Mouse (Mus musculus): ENCODE data around the gene Wbp4. TPM values are rescaled to one million over a fixed set of nuclear protein-coding genes. Genes with fewer than 3 reads are reported as not detected.

The Wbp4 gene
- polyA plus RNA-seq, 1 experiment from 2014 or later: 49.5 TPM

GRCm38 (mm10) chr14:79518123-79518522, 36.8 kb upstream of the Wbp4 start:
- H3K27me3 ChIP-seq: no peaks in the 10 kb centered on the region
- H3K4me3 ChIP-seq: no peak overlapping the region
- 67% methylated on average over 2 of the region's 2 CpGs for WGBS
- no peak overlapping the region for H3K4me2 ChIP-seq (replicated peaks)
- peaks cover 16% of the 10 kb centered on the region for H3K4me1 ChIP-seq
- H3K9me3 ChIP-seq: no peaks in the 10 kb centered on the region
- no peak overlapping the region for H3K9ac ChIP-seq
- ATAC-seq (ENCODE audit: low FRiP score, low read depth): no peak
- no peaks in the 10 kb centered on the region for H3K36me3 ChIP-seq
- no peak overlapping the region for H3K27ac ChIP-seq

GRCm38 (mm10) chr14:79517185-79517740, 35.9 kb upstream of the Wbp4 start:
- H3K4me1 ChIP-seq: peaks cover 16% of the 10 kb centered on the region
- no peak for ATAC-seq (ENCODE audit: low FRiP score, low read depth)
- no peaks in the 10 kb centered on the region for H3K27me3 ChIP-seq
- no peak overlapping the region for H3K4me3 ChIP-seq
- H3K27ac ChIP-seq: no peak overlapping the region
- H3K36me3 ChIP-seq: no peaks in the 10 kb centered on the region
- H3K4me2 ChIP-seq (replicated peaks): no peak overlapping the region
- no peaks in the 10 kb centered on the region for H3K9me3 ChIP-seq
- 76% methylated on average over 8 of the region's 8 CpGs for WGBS
- no peak overlapping the region for H3K9ac ChIP-seq

GRCm38 (mm10) chr14:79516751-79517150, 35.4 kb upstream of the Wbp4 start:
- Histone ChIP-seq H3K27ac (no peak overlapping the region), H3K4me2 (replicated peaks) (no peak overlapping the region; the same call in 1 of the 2 replicates)
- 87% methylated on average over 2 of the region's 2 CpGs for WGBS

GRCm38 (mm10) chr14:79516243-79516610, 34.9 kb upstream of the Wbp4 start:
- H3K4me2 ChIP-seq (replicated peaks): no peak overlapping the region
- ATAC-seq (ENCODE audit: low FRiP score, low read depth): no peak
- 80% methylated on average over 5 of the region's 5 CpGs for WGBS
- H3K4me1 ChIP-seq: peaks cover 16% of the 10 kb centered on the region
- no peak overlapping the region for H3K4me3 ChIP-seq
- H3K9me3 ChIP-seq: no peaks in the 10 kb centered on the region
- no peaks in the 10 kb centered on the region for H3K36me3 ChIP-seq
- H3K27ac ChIP-seq: no peak overlapping the region
- no peak overlapping the region for H3K9ac ChIP-seq
- no peaks in the 10 kb centered on the region for H3K27me3 ChIP-seq

More at GRCm38 (mm10) chr14:79516751-79517150, 35.4 kb upstream of the Wbp4 start:
- H3K27me3 ChIP-seq: no peaks in the 10 kb centered on the region
- ATAC-seq (ENCODE audit: low FRiP score, low read depth): no peak
- H3K4me3 ChIP-seq: no peak overlapping the region
- H3K9me3 ChIP-seq: no peaks in the 10 kb centered on the region
- peaks cover 16% of the 10 kb centered on the region for H3K4me1 ChIP-seq
- no peak overlapping the region for H3K9ac ChIP-seq
- H3K36me3 ChIP-seq: no peaks in the 10 kb centered on the region

- Histone ChIP-seq H3K9ac (no peak overlapping the region), H3K27ac (peak overlapping the region; percentile 49; the same call in 1 of the 2 replicates), H3K36me3 (no peaks in the 10 kb centered on the region), H3K9me3 (no peaks in the 10 kb centered on the region), H3K4me3 (no peak overlapping the region), H3K4me2 (replicated peaks) (0 out of 2 replicates have a peak overlapping the region, but pooled peaks have one; percentile 5), H3K4me1 (peaks cover 19% of the 10 kb centered on the region), H3K27me3 (no peaks in the 10 kb centered on the region)
- no peak for ATAC-seq (ENCODE audit: low FRiP score, low read depth)
- 57% methylated on average over 8 of the region's 8 CpGs for WGBS
Measured at GRCm38 (mm10) chr14:79515511-79516242, 34.4 kb upstream of the Wbp4 start.

GRCm38 (mm10) chr14:79515100-79515499, 33.8 kb upstream of the Wbp4 start:
- Histone ChIP-seq H3K4me1 (peaks cover 23% of the 10 kb centered on the region), H3K4me2 (replicated peaks) (0 out of 2 replicates have a peak overlapping the region, but pooled peaks have one; percentile 5), H3K9me3 (no peaks in the 10 kb centered on the region), H3K36me3 (no peaks in the 10 kb centered on the region), H3K9ac (no peak overlapping the region), H3K27ac (no peak overlapping the region), H3K27me3 (no peaks in the 10 kb centered on the region), H3K4me3 (no peak overlapping the region)
- ATAC-seq (ENCODE audit: low FRiP score, low read depth): no peak
- WGBS: 61% methylated on average over 8 of the region's 8 CpGs

- Histone ChIP-seq H3K4me1 (peaks cover 17% of the 10 kb centered on the region), H3K4me2 (replicated peaks) (no peak overlapping the region), H3K27me3 (no peaks in the 10 kb centered on the region), H3K9me3 (no peaks in the 10 kb centered on the region), H3K36me3 (no peaks in the 10 kb centered on the region), H3K27ac (no peak overlapping the region), H3K4me3 (no peak overlapping the region), H3K9ac (no peak overlapping the region)
- ATAC-seq (ENCODE audit: low FRiP score, low read depth): no peak
- WGBS: 75% methylated on average over 2 of the region's 2 CpGs
Measured at GRCm38 (mm10) chr14:79513951-79514350, 32.6 kb upstream of the Wbp4 start.

- no peak overlapping the region for H3K27ac ChIP-seq
- ATAC-seq (ENCODE audit: low FRiP score, low read depth): no peak
- WGBS: 62% methylated on average over 1 of the region's 1 CpGs
- H3K4me2 ChIP-seq (replicated peaks): no peak overlapping the region
- no peaks in the 10 kb centered on the region for H3K36me3 ChIP-seq
- H3K9ac ChIP-seq: no peak overlapping the region
- H3K27me3 ChIP-seq: no peaks in the 10 kb centered on the region
- peaks cover 22% of the 10 kb centered on the region for H3K4me1 ChIP-seq
- no peaks in the 10 kb centered on the region for H3K9me3 ChIP-seq
- H3K4me3 ChIP-seq: no peak overlapping the region
Measured at GRCm38 (mm10) chr14:79511521-79511920, 30.2 kb upstream of the Wbp4 start.

- peaks cover 20% of the 10 kb centered on the region for H3K4me1 ChIP-seq
- 80% methylated on average over 9 of the region's 9 CpGs for WGBS
- no peak for ATAC-seq (ENCODE audit: low FRiP score, low read depth)
- no peak overlapping the region for H3K9ac ChIP-seq
- H3K36me3 ChIP-seq: no peaks in the 10 kb centered on the region
- H3K27ac ChIP-seq: no peak overlapping the region
- H3K27me3 ChIP-seq: no peaks in the 10 kb centered on the region
- no peaks in the 10 kb centered on the region for H3K9me3 ChIP-seq
- H3K4me2 ChIP-seq (replicated peaks): no peak overlapping the region
- no peak overlapping the region for H3K4me3 ChIP-seq
Measured at GRCm38 (mm10) chr14:79508662-79509305, 27.5 kb upstream of the Wbp4 start.

GRCm38 (mm10) chr14:79507846-79508245, 26.5 kb upstream of the Wbp4 start:
- H3K27me3 ChIP-seq: no peaks in the 10 kb centered on the region
- no peak for ATAC-seq (ENCODE audit: low FRiP score, low read depth)
- no peaks in the 10 kb centered on the region for H3K9me3 ChIP-seq
- no peak overlapping the region for H3K4me3 ChIP-seq
- peak overlapping the region; percentile 49; the same call in 1 of the 2 replicates for H3K27ac ChIP-seq
- peaks cover 26% of the 10 kb centered on the region for H3K4me1 ChIP-seq
- no peak overlapping the region for H3K9ac ChIP-seq
- no peaks in the 10 kb centered on the region for H3K36me3 ChIP-seq
- no peak overlapping the region for H3K4me2 ChIP-seq (replicated peaks)
- WGBS: 42% methylated on average over 1 of the region's 1 CpGs

GRCm38 (mm10) chr14:79506207-79506606, 24.9 kb upstream of the Wbp4 start:
- Histone ChIP-seq H3K9ac (no peak overlapping the region), H3K9me3 (no peaks in the 10 kb centered on the region), H3K4me2 (replicated peaks) (no peak overlapping the region), H3K36me3 (peaks cover 5% of the 10 kb centered on the region; the same call in 1 of the 2 replicates), H3K4me3 (no peak overlapping the region), H3K4me1 (peaks cover 26% of the 10 kb centered on the region), H3K27me3 (no peaks in the 10 kb centered on the region), H3K27ac (no peak overlapping the region)
- WGBS: 69% methylated on average over 9 of the region's 9 CpGs
- no peak for ATAC-seq (ENCODE audit: low FRiP score, low read depth)

GRCm38 (mm10) chr14:79504246-79505006, 23.1 kb upstream of the Wbp4 start:
- H3K9ac ChIP-seq: no peak overlapping the region
- H3K4me3 ChIP-seq: no peak overlapping the region
- peaks cover 5% of the 10 kb centered on the region; the same call in 1 of the 2 replicates for H3K36me3 ChIP-seq
- 0 out of 2 replicates have a peak overlapping the region, but pooled peaks have one; percentile 48 for H3K27ac ChIP-seq
- WGBS: 95% methylated on average over 7 of the region's 7 CpGs
- H3K4me2 ChIP-seq (replicated peaks): no peak overlapping the region
- no peaks in the 10 kb centered on the region for H3K9me3 ChIP-seq
- H3K4me1 ChIP-seq: peaks cover 20% of the 10 kb centered on the region
- ATAC-seq (ENCODE audit: low FRiP score, low read depth): no peak
- H3K27me3 ChIP-seq: no peaks in the 10 kb centered on the region
